Mouse (Mus musculus) ES-Bruce4 (cell line): ENCODE measurements around the gene Fgfr2. TPM values are rescaled to one million over a fixed set of nuclear protein-coding genes. Genes with fewer than 3 reads are reported as not detected.

Experiments
- H3K27ac ChIP-seq: 2 replicates; pipeline ENCODE4 v1.5.1; 2012; ENCODE audit warnings: low read length, inconsistent platforms; ENCODE audit not compliant: insufficient read depth
- H3K27me3 ChIP-seq: 2 replicates; pipeline ENCODE4 v1.6.1; 2012; ENCODE audit warnings: mild to moderate bottlenecking, low read length, inconsistent platforms; ENCODE audit not compliant: control insufficient read depth, poor library complexity, insufficient read depth, severe bottlenecking
- H3K36me3 ChIP-seq: 2 replicates; pipeline ENCODE4 v1.6.1; 2012; ENCODE audit warnings: inconsistent platforms, mild to moderate bottlenecking, low read length, moderate library complexity; ENCODE audit not compliant: control insufficient read depth, poor library complexity, insufficient read depth, severe bottlenecking
- H3K4me1 ChIP-seq: one replicate; pipeline ENCODE4 v1.8.1; 2011; ENCODE audit warnings: low read length; ENCODE audit not compliant: control insufficient read depth, insufficient read depth
- H3K4me3 ChIP-seq: 2 replicates; pipeline ENCODE4 v1.5.1; 2011; ENCODE audit warnings: low read depth, mild to moderate bottlenecking, low read length
- H3K9ac ChIP-seq: 2 replicates; pipeline ENCODE4 v1.6.1; 2012; ENCODE audit warnings: low read depth, mild to moderate bottlenecking, inconsistent platforms; ENCODE audit not compliant: poor library complexity, severe bottlenecking
- H3K9me3 ChIP-seq: replicated peaks from 2 replicates; pipeline ENCODE4 v1.6.1; 2012; ENCODE audit warnings: mild to moderate bottlenecking, low read length, inconsistent platforms; ENCODE audit not compliant: control insufficient read depth, poor library complexity, insufficient read depth, severe bottlenecking
- CTCF ChIP-seq: IDR thresholded peaks from one replicate; pipeline ENCODE4 v1.8.1; 2011; ENCODE audit warnings: low read depth, low read length
- EP300 ChIP-seq: IDR thresholded peaks from 2 replicates; pipeline ENCODE4 v1.6.1; 2011; ENCODE audit warnings: low read depth, low read length; ENCODE audit not compliant: insufficient read depth
- POLR2A ChIP-seq: IDR thresholded peaks from one replicate; pipeline ENCODE4 v1.8.1; 2011; ENCODE audit warnings: low read length; ENCODE audit not compliant: insufficient read depth
- polyA plus RNA-seq: library from polyadenylated mRNA; stranded (reverse); fragments of >200 nt; gene quantifications from 2 replicates; pipeline ENCODE4 v1.2.4, GENCODE M21; 2011; ENCODE audit warnings: low read depth; ENCODE audit not compliant: missing spikeins, insufficient read depth, insufficient read length

The Fgfr2 gene
- polyA plus RNA-seq, 1 experiment: 34.8 TPM

- Histone ChIP-seq H3K9ac (no peak overlapping the region), H3K27ac (no peak overlapping the region), H3K36me3 (no peaks in the 10 kb centered on the region), H3K4me3 (no peak overlapping the region), H3K4me1 (no peaks in the 10 kb centered on the region), H3K27me3 (no peaks in the 10 kb centered on the region), H3K9me3 (no peaks in the 10 kb centered on the region)
- TF ChIP-seq CTCF (no peak), POLR2A (no peak), EP300 (no peak)
These were observed 749.4 kb downstream of the Fgfr2 start for GRCm38 (mm10) chr7:132373594-132374378.

DNA sequence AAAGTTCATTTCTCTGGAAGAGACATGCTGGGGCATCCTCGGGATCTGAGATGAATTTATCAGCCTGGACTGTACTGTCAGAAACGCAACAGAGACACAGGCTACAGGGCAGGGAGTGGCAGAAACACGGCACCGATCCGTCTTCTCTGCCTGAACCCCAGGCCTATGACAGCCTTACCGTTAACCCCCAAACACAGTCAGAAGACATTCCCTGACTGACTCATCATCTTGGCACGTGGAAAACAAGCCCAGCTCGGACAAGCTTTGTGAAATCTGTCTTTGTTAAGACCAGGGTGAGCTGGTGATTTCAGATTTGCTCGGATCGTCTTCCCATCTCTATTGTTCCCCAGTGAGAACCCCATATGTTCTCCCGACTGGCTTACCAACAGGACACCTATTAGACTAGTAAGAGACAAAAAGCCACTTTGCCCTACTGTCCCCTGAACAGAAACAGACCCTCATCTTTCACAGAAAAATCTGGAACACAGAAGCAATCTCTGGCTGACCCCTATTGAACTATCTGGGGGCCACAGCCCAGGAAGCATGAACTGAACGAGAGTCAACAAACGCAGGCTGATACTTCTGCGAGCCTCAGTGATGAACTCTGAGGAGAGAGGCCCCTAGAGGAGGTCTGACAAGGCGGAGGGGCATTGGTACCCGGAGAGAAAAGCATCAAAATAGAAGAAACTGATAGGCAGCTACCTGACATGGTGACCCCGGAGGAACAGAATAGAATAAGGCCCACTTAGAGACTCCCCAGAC, 750.2 kb downstream of the Fgfr2 start:
- no peak for TF ChIP-seq EP300
- no peak for TF ChIP-seq CTCF
- no peak for TF ChIP-seq POLR2A
- H3K9me3 ChIP-seq: no peaks in the 10 kb centered on the region
- no peaks in the 10 kb centered on the region for H3K36me3 ChIP-seq
- no peak overlapping the region for H3K27ac ChIP-seq
- no peaks in the 10 kb centered on the region for H3K4me1 ChIP-seq
- no peak overlapping the region for H3K4me3 ChIP-seq
- H3K27me3 ChIP-seq: no peaks in the 10 kb centered on the region
- H3K9ac ChIP-seq: no peak overlapping the region

GRCm38 (mm10) chr7:132371832-132372231, 751.3 kb downstream of the Fgfr2 start:
- Histone ChIP-seq H3K9ac (no peak overlapping the region), H3K9me3 (no peaks in the 10 kb centered on the region), H3K4me1 (no peaks in the 10 kb centered on the region), H3K4me3 (no peak overlapping the region), H3K36me3 (no peaks in the 10 kb centered on the region), H3K27ac (no peak overlapping the region), H3K27me3 (no peaks in the 10 kb centered on the region)
- TF ChIP-seq CTCF (no peak), POLR2A (no peak), EP300 (no peak)

GRCm38 (mm10) chr7:132369784-132370183, 753.4 kb downstream of the Fgfr2 start:
- Histone ChIP-seq H3K9ac (no peak overlapping the region), H3K36me3 (no peaks in the 10 kb centered on the region), H3K4me1 (no peaks in the 10 kb centered on the region), H3K9me3 (no peaks in the 10 kb centered on the region), H3K4me3 (no peak overlapping the region), H3K27ac (no peak overlapping the region), H3K27me3 (no peaks in the 10 kb centered on the region)
- no peak for TF ChIP-seq EP300
- no peak for TF ChIP-seq POLR2A
- no peak for TF ChIP-seq CTCF

- Histone ChIP-seq H3K9ac (no peak overlapping the region), H3K9me3 (no peaks in the 10 kb centered on the region), H3K4me3 (no peak overlapping the region), H3K27ac (no peak overlapping the region), H3K36me3 (no peaks in the 10 kb centered on the region), H3K27me3 (no peaks in the 10 kb centered on the region), H3K4me1 (no peaks in the 10 kb centered on the region)
- no peak for TF ChIP-seq CTCF
- no peak for TF ChIP-seq EP300
- no peak for TF ChIP-seq POLR2A
These were observed 754.3 kb downstream of the Fgfr2 start for GRCm38 (mm10) chr7:132368859-132369258.

DNA sequence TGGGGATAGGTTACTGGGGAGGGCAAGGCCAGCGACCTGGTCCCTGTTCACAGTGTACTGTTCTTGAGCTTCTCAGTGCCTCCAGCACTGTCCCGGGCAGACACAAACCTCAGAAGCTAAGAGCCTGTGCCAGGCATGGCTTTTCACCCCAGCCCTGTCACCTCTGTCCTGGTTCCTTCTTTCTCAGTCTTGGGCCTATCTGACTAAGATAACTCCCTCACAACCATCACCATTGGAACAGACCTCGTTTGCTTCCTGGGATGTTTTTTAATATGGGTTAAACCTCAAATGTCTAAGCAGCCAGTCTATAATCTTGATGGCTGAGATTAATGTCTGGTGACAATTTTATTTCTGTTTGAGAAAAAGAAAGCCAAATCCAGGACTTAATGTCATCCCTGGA, 755.8 kb downstream of the Fgfr2 start:
- no peaks in the 10 kb centered on the region for H3K36me3 ChIP-seq
- TF ChIP-seq CTCF (no peak), EP300 (no peak), POLR2A (no peak)
- no peaks in the 10 kb centered on the region for H3K9me3 ChIP-seq
- no peak overlapping the region for H3K27ac ChIP-seq
- H3K9ac ChIP-seq: no peak overlapping the region
- H3K27me3 ChIP-seq: no peaks in the 10 kb centered on the region
- no peaks in the 10 kb centered on the region for H3K4me1 ChIP-seq
- no peak overlapping the region for H3K4me3 ChIP-seq
